Mouse (Mus musculus) forebrain, embryonic 11.5 days (tissue): ENCODE results near the gene Itgb4. TPM values are rescaled to one million over a fixed set of nuclear protein-coding genes. Genes with fewer than 3 reads are reported as not detected.
A peak's percentile ranks its signal among the peaks of the same experiment; 100 is the strongest.

ENCODE experiments used
- ATAC-seq: fragments of 200-750 bp; cut with Nextera tagmentation; replicated peaks from 2 replicates; pipeline ENCODE4 v1.8.0; 2017; ENCODE audit warnings: moderate TSS enrichment; ENCODE audit not compliant: low FRiP score
- DNase-seq: peaks from one replicate; pipeline ENCODE4 v3.0.0-alpha.2; 2017; ENCODE audit warnings: low spot score
- H3K27ac ChIP-seq: fragments of 300-500 bp; sonication (generic); 2 replicates; pipeline ENCODE4 v1.5.1; 2014; ENCODE audit warnings: low read depth, low read length
- H3K27me3 ChIP-seq: fragments of 300-500 bp; sonication (generic); 2 replicates; pipeline ENCODE4 v1.6.1; 2014; ENCODE audit warnings: mild to moderate bottlenecking, low read length, mixed read lengths; ENCODE audit not compliant: control insufficient read depth, insufficient read depth
- H3K36me3 ChIP-seq: fragments of 300-500 bp; sonication (generic); 2 replicates; pipeline ENCODE4 v1.6.1; 2014; ENCODE audit warnings: mild to moderate bottlenecking, low read length, moderate library complexity, mixed read lengths; ENCODE audit not compliant: control insufficient read depth, insufficient read depth
- H3K4me1 ChIP-seq: fragments of 300-500 bp; sonication (generic); replicated peaks from 2 replicates; pipeline ENCODE4 v1.6.1; 2014; ENCODE audit warnings: low read length, mixed read lengths; ENCODE audit not compliant: control insufficient read depth, insufficient read depth
- H3K4me2 ChIP-seq: fragments of 300-500 bp; sonication (generic); 2 replicates; pipeline ENCODE4 v1.6.1; 2014; ENCODE audit warnings: low read depth, mild to moderate bottlenecking, low read length, moderate library complexity, mixed read lengths; ENCODE audit not compliant: severe bottlenecking
- H3K4me3 ChIP-seq: fragments of 300-500 bp; sonication (generic); 2 replicates; pipeline ENCODE4 v1.5.1; 2014; ENCODE audit warnings: low read depth, low read length
- H3K9ac ChIP-seq: fragments of 300-500 bp; sonication (generic); 2 replicates; pipeline ENCODE4 v1.6.1; 2014; ENCODE audit warnings: low read length
- H3K9me3 ChIP-seq: fragments of 300-500 bp; sonication (generic); 2 replicates; pipeline ENCODE4 v1.6.1; 2016; ENCODE audit warnings: low read length, mixed read lengths; ENCODE audit not compliant: control insufficient read depth
- WGBS: fragments of 180-500 bp; shearing (Covaris S2); extraction: QIAGEN DNeasy Blood & Tissue Kit; methylation state at CpG from one replicate; pipeline ENCODE4 v1.1.7; 2014; 5-methylcytosine and 5-hydroxymethylcytosine counted together
- polyA plus RNA-seq: library from polyadenylated mRNA; unstranded; fragments of >200 nt; fragmentation: Nextera tagmentation; extraction: Ambion mirVana; gene quantifications from 2 replicates; pipeline ENCODE4 v1.2.1, GENCODE M21; 2014

Gene Itgb4
- polyA plus RNA-seq, 1 experiment from 2014 or later = 0.57 TPM

GRCm38 (mm10) chr11:116001725-116002124 lies 27.2 kb downstream of the Itgb4 start:
- H3K9me3 ChIP-seq = no peaks in the 10 kb centered on the region
- no peak for ATAC-seq
- H3K4me3 ChIP-seq = no peak overlapping the region
- no peaks in the 10 kb centered on the region for H3K27me3 ChIP-seq
- no peak overlapping the region for H3K4me2 ChIP-seq
- no peak overlapping the region for H3K27ac ChIP-seq
- WGBS = 74% methylated on average over 6 of the region's 6 CpGs
- H3K4me1 ChIP-seq = peaks cover 25% of the 10 kb centered on the region
- H3K9ac ChIP-seq = no peak overlapping the region
- DNase-seq = no peak
- no peaks in the 10 kb centered on the region for H3K36me3 ChIP-seq

GRCm38 (mm10) chr11:116002894-116003293 lies 28.4 kb downstream of the Itgb4 start:
- Histone ChIP-seq H3K36me3 (no peaks in the 10 kb centered on the region), H3K9me3 (no peaks in the 10 kb centered on the region), H3K4me1 (peaks cover 25% of the 10 kb centered on the region), H3K4me3 (no peak overlapping the region), H3K9ac (no peak overlapping the region), H3K27ac (no peak overlapping the region), H3K27me3 (no peaks in the 10 kb centered on the region), H3K4me2 (no peak overlapping the region)
- 87% methylated on average over 3 of the region's 3 CpGs for WGBS
- DNase-seq = no peak
- no peak for ATAC-seq

- no peak for ATAC-seq
- no peak for DNase-seq
- H3K27ac ChIP-seq = no peak overlapping the region
- H3K4me2 ChIP-seq = peak overlapping the region; percentile 52
- peaks cover 25% of the 10 kb centered on the region for H3K4me1 ChIP-seq
- no peaks in the 10 kb centered on the region for H3K27me3 ChIP-seq
- no peaks in the 10 kb centered on the region for H3K36me3 ChIP-seq
- 37% methylated on average over 8 of the region's 8 CpGs for WGBS
- H3K4me3 ChIP-seq = peak overlapping the region; percentile 24
- peak overlapping the region; percentile 57 for H3K9ac ChIP-seq
- no peaks in the 10 kb centered on the region for H3K9me3 ChIP-seq
Observed at GRCm38 (mm10) chr11:116004186-116004823, 29.8 kb downstream of the Itgb4 start.

- Histone ChIP-seq H3K27ac (no peak overlapping the region), H3K9me3 (no peaks in the 10 kb centered on the region), H3K4me3 (peak overlapping the region; percentile 24), H3K27me3 (no peaks in the 10 kb centered on the region), H3K4me2 (peak overlapping the region; percentile 52), H3K36me3 (no peaks in the 10 kb centered on the region), H3K4me1 (peaks cover 23% of the 10 kb centered on the region), H3K9ac (peak overlapping the region; percentile 57)
- peak; percentile 92 for DNase-seq
- ATAC-seq = peak; percentile 65
- 6% methylated on average over 54 of the region's 54 CpGs for WGBS
Observed at GRCm38 (mm10) chr11:116004840-116005700, 30.6 kb downstream of the Itgb4 start.

- Histone ChIP-seq H3K4me1 (peaks cover 15% of the 10 kb centered on the region), H3K36me3 (no peaks in the 10 kb centered on the region), H3K4me2 (peak overlapping the region; percentile 11; the same call in 1 of the 2 replicates), H3K27me3 (no peaks in the 10 kb centered on the region), H3K9me3 (no peaks in the 10 kb centered on the region), H3K4me3 (no peak overlapping the region; the same call in 1 of the 2 replicates), H3K9ac (peak overlapping the region; percentile 57; the same call in 1 of the 2 replicates), H3K27ac (no peak overlapping the region)
- no peak for ATAC-seq
- WGBS = 70% methylated on average over 9 of the region's 9 CpGs
- DNase-seq = no peak
Observed at GRCm38 (mm10) chr11:116005701-116006419, 31.4 kb downstream of the Itgb4 start.

- no peak overlapping the region for H3K9ac ChIP-seq
- H3K4me1 ChIP-seq = peaks cover 24% of the 10 kb centered on the region
- 88% methylated on average over 28 of the region's 28 CpGs for WGBS
Observed at GRCm38 (mm10) chr11:116007095-116007850, 32.8 kb downstream of the Itgb4 start.

GRCm38 (mm10) chr11:116008411-116008810 lies 33.9 kb downstream of the Itgb4 start:
- no peaks in the 10 kb centered on the region for H3K36me3 ChIP-seq
- H3K4me3 ChIP-seq = no peak overlapping the region
- H3K4me1 ChIP-seq = peaks cover 28% of the 10 kb centered on the region
- no peak overlapping the region for H3K4me2 ChIP-seq
- no peak overlapping the region for H3K27ac ChIP-seq
- no peaks in the 10 kb centered on the region for H3K9me3 ChIP-seq
- ATAC-seq = no peak
- H3K27me3 ChIP-seq = no peaks in the 10 kb centered on the region
- DNase-seq = no peak
- 91% methylated on average over 11 of the region's 11 CpGs for WGBS
- H3K9ac ChIP-seq = no peak overlapping the region

More at GRCm38 (mm10) chr11:116007095-116007850, 32.8 kb downstream of the Itgb4 start:
- H3K4me3 ChIP-seq = no peak overlapping the region
- H3K36me3 ChIP-seq = no peaks in the 10 kb centered on the region
- no peak overlapping the region for H3K4me2 ChIP-seq
- H3K27me3 ChIP-seq = no peaks in the 10 kb centered on the region
- no peak overlapping the region for H3K27ac ChIP-seq
- ATAC-seq (no peak), DNase-seq (no peak)
- no peaks in the 10 kb centered on the region for H3K9me3 ChIP-seq

GRCm38 (mm10) chr11:116008832-116009375 lies 34.4 kb downstream of the Itgb4 start:
- H3K4me2 ChIP-seq = no peak overlapping the region
- no peaks in the 10 kb centered on the region for H3K36me3 ChIP-seq
- WGBS = 91% methylated on average over 13 of the region's 13 CpGs
- ATAC-seq (no peak), DNase-seq (no peak)
- no peaks in the 10 kb centered on the region for H3K9me3 ChIP-seq
- H3K4me3 ChIP-seq = no peak overlapping the region
- no peak overlapping the region for H3K9ac ChIP-seq
- no peak overlapping the region for H3K27ac ChIP-seq
- H3K27me3 ChIP-seq = no peaks in the 10 kb centered on the region
- peaks cover 28% of the 10 kb centered on the region for H3K4me1 ChIP-seq
